Mouse (Mus musculus): ENCODE measurements around the gene Ly6g5b.

DNA sequence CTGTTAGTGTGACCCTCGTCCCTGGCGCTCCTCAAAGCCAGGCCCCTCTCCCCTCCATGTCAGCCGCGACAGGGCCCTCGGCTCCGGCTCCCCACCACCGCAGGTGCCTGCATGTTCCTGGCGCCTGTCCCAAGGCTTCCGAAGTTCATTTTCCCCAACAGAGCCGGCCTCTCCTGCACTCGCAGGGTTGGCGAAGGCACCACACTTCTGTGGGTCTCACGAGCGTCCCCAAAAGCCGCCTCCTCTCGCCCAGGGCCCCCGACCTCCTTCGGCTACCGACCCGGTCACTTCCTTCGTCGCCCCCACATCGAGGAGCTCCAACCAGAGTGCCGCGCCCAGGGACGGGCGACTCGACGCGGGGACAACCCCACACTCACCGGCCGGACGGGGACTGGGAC, 5.5 kb upstream of the Ly6g5b start:
- no peak for TF ChIP-seq CTCF (IDR thresholded peaks at IDR 0.05; ENCODE audit: low read depth)
- no peak for TF ChIP-seq EP300 (optimal IDR thresholded peaks at IDR 0.05)

Measured in stomach, postnatal 0 days (tissue).